9 mouse cellular contexts compared by ENCODE assay signal in genomic region chr4:97838651-97839050, GRCm38 (mm10).
DNase-seq lines count a peak whose midpoint lies in the region; ATAC-seq and TF ChIP-seq lines count a peak whose summit lies in the region.
"Had no signal": no experiment of that assay in that cellular context is flagged by ENCODE, and none has a peak within 500 bp of the region (broad histone marks: within the 10 kb centered on the region; RNA-seq: fewer than 3 reads in every experiment).

No protein-coding gene starts in this region.

- H3K27me3 ChIP-seq in intestine, embryonic 14.5 days (replicated peaks; ENCODE audit: control insufficient read depth, insufficient read depth, low read length): no peaks in the 10 kb centered on the region
- H3K27me3 ChIP-seq in intestine, postnatal 0 days (replicated peaks; ENCODE audit: control insufficient read depth, insufficient read depth, low read length): no peaks in the 10 kb centered on the region
- H3K27me3 ChIP-seq in embryonic facial prominence, embryonic 14.5 days (replicated peaks; ENCODE audit: control insufficient read depth, insufficient read depth, low read length): no peaks in the 10 kb centered on the region
- no peaks in the 10 kb centered on the region for H3K27me3 ChIP-seq in hindbrain, embryonic 14.5 days (ENCODE audit: control insufficient read depth, insufficient read depth, low read length)
- H3K27me3 ChIP-seq in limb, embryonic 10.5 days (ENCODE audit: low read depth, poor library complexity, severe bottlenecking): no peaks in the 10 kb centered on the region
- H3K27me3 ChIP-seq: forebrain, embryonic 12.5 days had no signal

- 37% methylated on average over 3 of the region's 3 CpGs for WGBS in intestine, embryonic 14.5 days
- WGBS in intestine, postnatal 0 days: 64% methylated on average over 3 of the region's 3 CpGs
- 37% methylated on average over 3 of the region's 3 CpGs for WGBS in embryonic facial prominence, embryonic 14.5 days
- 55% methylated on average over 3 of the region's 3 CpGs for WGBS in hindbrain, embryonic 14.5 days
- WGBS in limb, embryonic 10.5 days: 80% methylated on average over 3 of the region's 3 CpGs

- no peak overlapping the region for H3K4me3 ChIP-seq in intestine, embryonic 14.5 days (ENCODE audit: low read depth, low read length)
- no peak overlapping the region for H3K4me3 ChIP-seq in intestine, postnatal 0 days (ENCODE audit: low read depth, low read length)
- H3K4me3 ChIP-seq in embryonic facial prominence, embryonic 14.5 days (ENCODE audit: low read depth, low read length): no peak overlapping the region
- H3K4me3 ChIP-seq in hindbrain, embryonic 14.5 days (replicated peaks; ENCODE audit: low read length): no peak overlapping the region
- no peak overlapping the region for H3K4me3 ChIP-seq in limb, embryonic 10.5 days
- H3K4me3 ChIP-seq: forebrain, embryonic 12.5 days had no signal

- H3K9ac ChIP-seq in intestine, embryonic 14.5 days (ENCODE audit: low read length): no peak overlapping the region
- H3K9ac ChIP-seq in intestine, postnatal 0 days (ENCODE audit: low read depth, low read length): no peak overlapping the region
- no peak overlapping the region for H3K9ac ChIP-seq in embryonic facial prominence, embryonic 14.5 days (ENCODE audit: low read depth, low read length)
- no peak overlapping the region for H3K9ac ChIP-seq in hindbrain, embryonic 14.5 days
- H3K9ac ChIP-seq: forebrain, embryonic 12.5 days; liver, embryonic 14.5 days had no signal

- peak overlapping the region; percentile 60; the same call in 1 of the 2 replicates for H3K27ac ChIP-seq in intestine, embryonic 14.5 days (ENCODE audit: low read depth)
- H3K27ac ChIP-seq in intestine, postnatal 0 days (ENCODE audit: low read depth, low read length): no peak overlapping the region
- H3K27ac ChIP-seq in embryonic facial prominence, embryonic 14.5 days (replicated peaks; ENCODE audit: low read depth, low read length): peak overlapping the region; percentile 36
- peak overlapping the region; percentile 29; the same call in 1 of the 2 replicates for H3K27ac ChIP-seq in hindbrain, embryonic 14.5 days
- H3K27ac ChIP-seq in limb, embryonic 10.5 days: peak overlapping the region; percentile 62
- H3K27ac ChIP-seq: liver, embryonic 14.5 days had no signal

- H3K9me3 ChIP-seq in intestine, embryonic 14.5 days (ENCODE audit: control insufficient read depth, low read length): no peaks in the 10 kb centered on the region
- no peaks in the 10 kb centered on the region for H3K9me3 ChIP-seq in intestine, postnatal 0 days (ENCODE audit: control insufficient read depth)
- H3K9me3 ChIP-seq in embryonic facial prominence, embryonic 14.5 days (ENCODE audit: control insufficient read depth, low read length): no peaks in the 10 kb centered on the region
- no peaks in the 10 kb centered on the region for H3K9me3 ChIP-seq in hindbrain, embryonic 14.5 days (ENCODE audit: control insufficient read depth, low read length)
- H3K9me3 ChIP-seq in limb, embryonic 10.5 days (replicated peaks): no peaks in the 10 kb centered on the region
- H3K9me3 ChIP-seq: forebrain, embryonic 12.5 days had no signal

- H3K4me2 ChIP-seq in intestine, embryonic 14.5 days (ENCODE audit: low read length): no peak overlapping the region
- H3K4me2 ChIP-seq in intestine, postnatal 0 days (replicated peaks; ENCODE audit: low read depth): no peak overlapping the region
- H3K4me2 ChIP-seq in embryonic facial prominence, embryonic 14.5 days (ENCODE audit: low read depth, low read length): no peak overlapping the region
- no peak overlapping the region for H3K4me2 ChIP-seq in hindbrain, embryonic 14.5 days (replicated peaks)
- H3K4me2 ChIP-seq: forebrain, embryonic 12.5 days had no signal

- no peak for ATAC-seq in intestine, embryonic 14.5 days (replicated peaks; ENCODE audit: low FRiP score, low TSS enrichment, low read depth)
- ATAC-seq in intestine, postnatal 0 days: no peak
- no peak for ATAC-seq in embryonic facial prominence, embryonic 14.5 days (ENCODE audit: low read depth)
- no peak for ATAC-seq in hindbrain, embryonic 14.5 days (ENCODE audit: low FRiP score)

- no peak for DNase-seq in intestine, embryonic 14.5 days (ENCODE audit: low spot score)
- no peak for DNase-seq in embryonic facial prominence, embryonic 14.5 days (ENCODE audit: low spot score)
- no peak for DNase-seq in hindbrain, embryonic 14.5 days (ENCODE audit: low spot score)
- no peak for DNase-seq in limb, embryonic 10.5 days (ENCODE audit: low spot score)
- DNase-seq in layer of hippocampus, adult 8-10 months (ENCODE audit: low spot score in 2 of 2): no peak
- DNase-seq in right cerebral cortex, postnatal 14 days: no peak

- H3K4me1 ChIP-seq in intestine, embryonic 14.5 days (replicated peaks; ENCODE audit: control insufficient read depth, insufficient read depth, low read length): peaks cover 39% of the 10 kb centered on the region
- H3K4me1 ChIP-seq in intestine, postnatal 0 days (replicated peaks; ENCODE audit: control insufficient read depth, insufficient read depth, low read length): peaks cover 9% of the 10 kb centered on the region; the same call in 1 of the 2 replicates
- H3K4me1 ChIP-seq in embryonic facial prominence, embryonic 14.5 days (ENCODE audit: control insufficient read depth, insufficient read depth, low read length): peaks cover 40% of the 10 kb centered on the region
- peaks cover 28% of the 10 kb centered on the region for H3K4me1 ChIP-seq in hindbrain, embryonic 14.5 days (replicated peaks; ENCODE audit: control insufficient read depth, insufficient read depth, low read length)
- peaks cover 38% of the 10 kb centered on the region for H3K4me1 ChIP-seq in limb, embryonic 10.5 days

- no peaks in the 10 kb centered on the region for H3K36me3 ChIP-seq in intestine, embryonic 14.5 days (ENCODE audit: control insufficient read depth, insufficient read depth, low read length)
- H3K36me3 ChIP-seq in intestine, postnatal 0 days (ENCODE audit: control insufficient read depth, insufficient read depth): no peaks in the 10 kb centered on the region
- no peaks in the 10 kb centered on the region for H3K36me3 ChIP-seq in embryonic facial prominence, embryonic 14.5 days (ENCODE audit: control insufficient read depth, insufficient read depth, low read length)
- no peaks in the 10 kb centered on the region for H3K36me3 ChIP-seq in hindbrain, embryonic 14.5 days (replicated peaks; ENCODE audit: control insufficient read depth, insufficient read depth)
- no peaks in the 10 kb centered on the region for H3K36me3 ChIP-seq in limb, embryonic 10.5 days
- H3K36me3 ChIP-seq: forebrain, embryonic 12.5 days had no signal

- no peak for TF ChIP-seq CTCF in intestine, postnatal 0 days (IDR thresholded peaks at IDR 0.05; ENCODE audit: low read depth)
